Comparison of ENCODE assay signal across 20 mouse cellular contexts in genomic region chr10:42263701-42264100, GRCm38 (mm10). TPM values are rescaled to one million over a fixed set of nuclear protein-coding genes. Genes with fewer than 3 reads are reported as not detected.
A peak's percentile ranks its signal among the peaks of the same experiment; 100 is the strongest.
DNase-seq lines count a peak whose midpoint lies in the region; ATAC-seq and TF ChIP-seq lines count a peak whose summit lies in the region.
"Had no signal": no experiment of that assay in that cellular context is flagged by ENCODE, and none has a peak within 500 bp of the region (broad histone marks: within the 10 kb centered on the region; RNA-seq: fewer than 3 reads in every experiment).

No protein-coding gene starts in this region.

- intact Hi-C loops in heart, adult 2 months (cut with DNase I), result no loop called here

- peaks cover 15% of the 10 kb centered on the region for H3K79me2 ChIP-seq in heart, adult 2 months (replicated peaks; ENCODE audit: control insufficient read depth, insufficient read depth, low read length)

- H3K36me3 ChIP-seq in heart, adult 2 months (ENCODE audit: control insufficient read depth, insufficient read depth, low read length), result peaks cover 40% of the 10 kb centered on the region
- peaks cover 11% of the 10 kb centered on the region for H3K36me3 ChIP-seq in heart, embryonic 11.5 days (ENCODE audit: control insufficient read depth, insufficient read depth, low read length)
- H3K36me3 ChIP-seq in midbrain, embryonic 11.5 days (ENCODE audit: control insufficient read depth, insufficient read depth, low read length), result peaks cover 4% of the 10 kb centered on the region; the same call in 1 of the 2 replicates
- H3K36me3 ChIP-seq in midbrain, postnatal 0 days (ENCODE audit: insufficient read depth, low read length), result peaks cover 14% of the 10 kb centered on the region
- H3K36me3 ChIP-seq in forebrain, embryonic 11.5 days (ENCODE audit: control insufficient read depth, insufficient read depth, low read length), result no peaks in the 10 kb centered on the region

- peak overlapping the region; percentile 52 for H3K27ac ChIP-seq in heart, adult 2 months
- H3K27ac ChIP-seq in heart, embryonic 11.5 days (ENCODE audit: low read depth, low read length), result no peak overlapping the region
- no peak overlapping the region for H3K27ac ChIP-seq in midbrain, embryonic 11.5 days (ENCODE audit: low read depth, low read length)
- H3K27ac ChIP-seq in midbrain, postnatal 0 days (ENCODE audit: low read depth, low read length), result no peak overlapping the region
- no peak overlapping the region for H3K27ac ChIP-seq in forebrain, embryonic 11.5 days (ENCODE audit: low read depth, low read length)
- H3K27ac ChIP-seq: embryonic facial prominence, embryonic 10.5 days; forebrain, embryonic 12.5 days; hindbrain, embryonic 10.5 days; hindbrain, embryonic 14.5 days had no signal

- DNase-seq in cerebellum, adult 11-12 months, result peak; percentile 17
- no peak for DNase-seq in cerebellum, postnatal 10 days
- no peak for DNase-seq in heart, adult 2 months
- DNase-seq in midbrain, embryonic 11.5 days (ENCODE audit: low spot score, missing footprints), result peak; percentile 62
- no peak for DNase-seq in midbrain, postnatal 0 days (ENCODE audit: low spot score)
- no peak for DNase-seq in forebrain, embryonic 11.5 days (ENCODE audit: low spot score)
- DNase-seq in left cerebral cortex, adult 8-10 months (ENCODE audit: low spot score in 2 of 2), result no peak
- DNase-seq: adrenal gland, adult 8-10 months; B cell, adult 2 months; cerebellum, adult 8-10 months; gastrocnemius, postnatal 36 days; heart, adult 11 months had no signal

- H3K9me3 ChIP-seq in heart, embryonic 11.5 days (replicated peaks; ENCODE audit: control insufficient read depth, low read length), result no peaks in the 10 kb centered on the region
- H3K9me3 ChIP-seq in midbrain, embryonic 11.5 days (ENCODE audit: control insufficient read depth, low read length), result no peaks in the 10 kb centered on the region
- H3K9me3 ChIP-seq in midbrain, postnatal 0 days (ENCODE audit: low read length), result no peaks in the 10 kb centered on the region
- no peaks in the 10 kb centered on the region for H3K9me3 ChIP-seq in forebrain, embryonic 11.5 days (ENCODE audit: control insufficient read depth, low read length)
- H3K9me3 ChIP-seq: embryonic facial prominence, embryonic 10.5 days; forebrain, embryonic 12.5 days; hindbrain, embryonic 10.5 days had no signal

- no peak for TF ChIP-seq EP300 in heart, adult 2 months (IDR thresholded peaks at IDR 0.05; ENCODE audit: insufficient read depth, low read depth, low read length)

- H3K27me3 ChIP-seq in heart, adult 2 months (ENCODE audit: control insufficient read depth, insufficient read depth, low read length), result no peaks in the 10 kb centered on the region
- no peaks in the 10 kb centered on the region for H3K27me3 ChIP-seq in heart, embryonic 11.5 days (ENCODE audit: control insufficient read depth, insufficient read depth, low read length)
- H3K27me3 ChIP-seq in midbrain, embryonic 11.5 days (ENCODE audit: control insufficient read depth, insufficient read depth, low read length), result no peaks in the 10 kb centered on the region
- H3K27me3 ChIP-seq in midbrain, postnatal 0 days (ENCODE audit: insufficient read depth, low read length), result no peaks in the 10 kb centered on the region
- no peaks in the 10 kb centered on the region for H3K27me3 ChIP-seq in forebrain, embryonic 11.5 days (ENCODE audit: control insufficient read depth, insufficient read depth, low read length)
- H3K27me3 ChIP-seq: forebrain, embryonic 12.5 days; heart, embryonic 12.5 days had no signal

- TF ChIP-seq POLR2A in heart, adult 2 months (IDR thresholded peaks at IDR 0.05; ENCODE audit: insufficient read depth, low read depth, low read length), result no peak

- H3K9ac ChIP-seq in heart, adult 2 months (ENCODE audit: low read depth, low read length), result no peak overlapping the region
- H3K9ac ChIP-seq in heart, embryonic 11.5 days (ENCODE audit: low read depth, low read length), result no peak overlapping the region
- H3K9ac ChIP-seq in midbrain, embryonic 11.5 days (ENCODE audit: low read length), result no peak overlapping the region
- no peak overlapping the region for H3K9ac ChIP-seq in midbrain, postnatal 0 days (replicated peaks; ENCODE audit: low read length, poor library complexity, severe bottlenecking)
- H3K9ac ChIP-seq in forebrain, embryonic 11.5 days (ENCODE audit: low read length), result no peak overlapping the region
- H3K9ac ChIP-seq: forebrain, embryonic 12.5 days; heart, embryonic 12.5 days; hindbrain, embryonic 14.5 days had no signal

- H3K4me3 ChIP-seq in heart, adult 2 months, result no peak overlapping the region
- H3K4me3 ChIP-seq in heart, embryonic 11.5 days (ENCODE audit: low read depth, low read length), result no peak overlapping the region
- H3K4me3 ChIP-seq in midbrain, embryonic 11.5 days (ENCODE audit: low read depth, low read length), result no peak overlapping the region
- no peak overlapping the region for H3K4me3 ChIP-seq in midbrain, postnatal 0 days (ENCODE audit: low read depth, low read length)
- no peak overlapping the region for H3K4me3 ChIP-seq in forebrain, embryonic 11.5 days (ENCODE audit: low read depth, low read length)
- H3K4me3 ChIP-seq: embryonic facial prominence, embryonic 10.5 days; forebrain, embryonic 12.5 days; heart, embryonic 12.5 days; hindbrain, embryonic 10.5 days had no signal

- H3K4me1 ChIP-seq in heart, adult 2 months (ENCODE audit: control insufficient read depth, insufficient read depth, low read length), result peaks cover 18% of the 10 kb centered on the region
- H3K4me1 ChIP-seq in heart, embryonic 11.5 days (ENCODE audit: control insufficient read depth, insufficient read depth, low read length), result peaks cover 20% of the 10 kb centered on the region
- H3K4me1 ChIP-seq in midbrain, embryonic 11.5 days (ENCODE audit: control insufficient read depth, insufficient read depth, low read length), result no peaks in the 10 kb centered on the region
- no peaks in the 10 kb centered on the region for H3K4me1 ChIP-seq in midbrain, postnatal 0 days (ENCODE audit: insufficient read depth, low read length)
- no peaks in the 10 kb centered on the region for H3K4me1 ChIP-seq in forebrain, embryonic 11.5 days (replicated peaks; ENCODE audit: control insufficient read depth, insufficient read depth, low read length)
- H3K4me1 ChIP-seq: forebrain, embryonic 12.5 days; hindbrain, embryonic 10.5 days had no signal

- 77% methylated on average over 8 of the region's 8 CpGs for WGBS in heart, adult 2 months
- 72% methylated on average over 8 of the region's 8 CpGs for WGBS in heart, embryonic 11.5 days (ENCODE audit: insufficient replicate concordance)
- 85% methylated on average over 8 of the region's 8 CpGs for WGBS in midbrain, embryonic 11.5 days
- WGBS in midbrain, postnatal 0 days, result 89% methylated on average over 8 of the region's 8 CpGs
- WGBS in forebrain, embryonic 11.5 days, result 87% methylated on average over 8 of the region's 8 CpGs

- ATAC-seq in heart, embryonic 11.5 days (replicated peaks; ENCODE audit: insufficient number of reproducible peaks, low FRiP score, low TSS enrichment), result no peak
- no peak for ATAC-seq in midbrain, embryonic 11.5 days (ENCODE audit: low FRiP score)
- no peak for ATAC-seq in midbrain, postnatal 0 days (ENCODE audit: low FRiP score)
- ATAC-seq in forebrain, embryonic 11.5 days (replicated peaks; ENCODE audit: low FRiP score), result no peak
- ATAC-seq: CD4-positive, CD25-positive, alpha-beta regulatory T cell, adult 4 months; forebrain, embryonic 16.5 days had no signal

- H3K4me2 ChIP-seq in heart, embryonic 11.5 days, result no peak overlapping the region
- no peak overlapping the region for H3K4me2 ChIP-seq in midbrain, embryonic 11.5 days
- no peak overlapping the region for H3K4me2 ChIP-seq in midbrain, postnatal 0 days (ENCODE audit: low read depth, low read length, poor library complexity, severe bottlenecking)
- H3K4me2 ChIP-seq in forebrain, embryonic 11.5 days (ENCODE audit: low read depth, low read length, severe bottlenecking), result no peak overlapping the region
- H3K4me2 ChIP-seq: forebrain, embryonic 12.5 days; heart, embryonic 12.5 days; hindbrain, embryonic 14.5 days had no signal

- TF ChIP-seq CTCF in heart, adult 2 months (IDR thresholded peaks at IDR 0.05), result no peak
- no peak for TF ChIP-seq CTCF in midbrain, postnatal 0 days (IDR thresholded peaks at IDR 0.05)

RNA-seq across cellular contexts. Expression of gene Foxo3, which starts 12.9 kb away (rescaled TPM):
- 10 to 100 TPM; 72.5 to 89.5 TPM for total RNA-seq in heart, adult 2 months (2021)
- 26.7 and 32.7 TPM in 2 replicates for polyA plus RNA-seq in heart, adult 2 months (2012; rRNA removed)
- 5.2 and 7.3 TPM in 2 replicates for polyA plus RNA-seq in heart, embryonic 11.5 days (2014; fragmentation: Nextera tagmentation; extraction: Ambion mirVana)
- polyA plus RNA-seq in midbrain, embryonic 11.5 days (2014; fragmentation: Nextera tagmentation; extraction: Ambion mirVana), result 4.0 and 4.6 TPM in 2 replicates
- 37.7 and 42.9 TPM in 2 replicates for total RNA-seq in midbrain, postnatal 0 days (2014; rRNA removed)
- polyA plus RNA-seq in midbrain, postnatal 0 days (2015; fragmentation: Nextera tagmentation; extraction: Ambion mirVana), result 6.5 and 6.6 TPM in 2 replicates
- 4.2 and 4.4 TPM in 2 replicates for polyA plus RNA-seq in forebrain, embryonic 11.5 days (2014; fragmentation: Nextera tagmentation; extraction: Ambion mirVana)
- total RNA-seq in left cerebral cortex, adult 8-10 months (2022), result 10 to 100 TPM; 69.4 to 88.2 (median 76.9) TPM

Comparison
In these comparisons a context has a peak if more than half of its experiments do, and no peak if none do; other contexts are left out.
1. DNase-seq: peak in cerebellum, adult 11-12 months (single experiment) and midbrain, embryonic 11.5 days (single experiment); none in cerebellum, postnatal 10 days (0 of 2), heart, adult 2 months (0 of 2), midbrain, postnatal 0 days (single experiment), forebrain, embryonic 11.5 days (single experiment) and left cerebral cortex, adult 8-10 months (0 of 2).